Mouse (Mus musculus): Measurements from ENCODE around the gene Aip.

Gene Aip

GRCm38 (mm10) chr19:4113186-4113805 lies 12.4 kb downstream of the Aip start:
- no peak for DNase-seq (ENCODE audit: low spot score)

DNA sequence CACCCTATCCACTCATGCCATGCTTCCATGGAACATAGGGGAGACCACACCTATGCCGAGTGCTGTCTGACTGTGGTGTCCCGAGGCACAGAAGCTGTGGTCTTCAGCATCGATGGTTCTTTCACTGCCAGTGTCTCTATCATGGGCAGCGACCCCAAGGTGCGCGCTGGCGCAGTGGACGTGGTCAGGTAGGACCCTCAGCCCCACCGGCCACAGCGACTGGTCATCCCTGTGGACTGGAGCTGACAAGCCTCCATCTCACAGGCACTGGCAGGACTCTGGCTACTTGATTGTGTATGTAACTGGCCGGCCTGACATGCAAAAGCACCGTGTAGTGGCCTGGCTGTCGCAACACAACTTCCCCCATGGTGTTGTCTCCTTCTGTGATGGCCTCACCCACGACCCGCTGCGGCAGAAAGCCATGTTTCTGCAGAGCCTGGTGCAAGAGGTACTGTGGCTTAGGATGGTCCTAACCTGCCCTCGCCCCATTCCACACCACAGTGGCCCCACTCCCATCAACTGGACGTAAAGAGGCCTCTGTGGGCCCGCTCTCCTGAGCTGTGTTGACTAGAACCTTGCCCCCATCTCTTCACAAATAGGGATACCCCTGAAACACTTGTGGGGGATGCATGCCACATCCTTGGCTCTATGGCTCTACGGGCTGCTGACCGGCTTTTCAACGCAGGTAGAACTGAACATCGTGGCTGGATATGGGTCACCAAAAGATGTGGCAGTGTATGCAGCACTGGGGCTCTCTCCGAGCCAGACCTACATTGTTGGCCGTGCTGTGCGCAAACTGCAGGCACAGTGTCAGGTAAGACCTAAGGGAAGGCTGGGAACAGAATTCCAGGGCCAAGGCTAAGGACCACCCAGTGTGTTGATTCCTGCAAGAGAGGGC lies 13.3 kb downstream of the Aip start:
- no peak for DNase-seq (ENCODE audit: low spot score)

GRCm38 (mm10) chr19:4108535-4108934 lies 17.1 kb downstream of the Aip start:
- DNase-seq (ENCODE audit: low spot score): no peak

GRCm38 (mm10) chr19:4106654-4107053 lies 19.0 kb downstream of the Aip start:
- DNase-seq (ENCODE audit: low spot score): no peak

- no peak for DNase-seq (ENCODE audit: low spot score)
These were observed 20.9 kb downstream of the Aip start for GRCm38 (mm10) chr19:4104675-4105194.

GRCm38 (mm10) chr19:4103792-4104191 lies 21.9 kb downstream of the Aip start:
- no peak for DNase-seq (ENCODE audit: low spot score)

DNA sequence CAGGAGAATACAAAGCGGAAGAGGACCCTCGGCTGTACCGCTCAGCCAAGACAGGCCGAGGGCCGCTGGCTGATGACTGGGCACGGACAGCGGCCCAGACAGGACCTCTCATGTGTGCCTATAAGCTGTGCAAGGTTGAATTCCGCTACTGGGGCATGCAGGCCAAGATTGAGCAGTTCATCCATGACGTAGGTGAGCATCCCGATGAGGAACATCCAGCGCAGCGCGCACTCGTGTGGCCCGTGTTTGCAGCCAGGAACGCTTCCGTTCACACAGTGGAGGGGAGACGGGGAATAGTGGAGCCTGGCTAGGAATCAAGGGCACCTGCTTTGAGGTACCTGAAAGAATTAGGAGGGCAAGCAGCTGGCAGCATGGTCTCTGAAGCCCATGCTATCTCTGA lies 22.4 kb downstream of the Aip start:
- DNase-seq (ENCODE audit: low spot score): no peak

- no peak for DNase-seq (ENCODE audit: low spot score)
These were observed 23.0 kb downstream of the Aip start for GRCm38 (mm10) chr19:4102626-4103025.

- DNase-seq (ENCODE audit: low spot score): no peak
These were observed 23.6 kb downstream of the Aip start for GRCm38 (mm10) chr19:4102049-4102448.

GRCm38 (mm10) chr19:4101466-4101865 lies 24.2 kb downstream of the Aip start:
- no peak for DNase-seq (ENCODE audit: low spot score)

DNA sequence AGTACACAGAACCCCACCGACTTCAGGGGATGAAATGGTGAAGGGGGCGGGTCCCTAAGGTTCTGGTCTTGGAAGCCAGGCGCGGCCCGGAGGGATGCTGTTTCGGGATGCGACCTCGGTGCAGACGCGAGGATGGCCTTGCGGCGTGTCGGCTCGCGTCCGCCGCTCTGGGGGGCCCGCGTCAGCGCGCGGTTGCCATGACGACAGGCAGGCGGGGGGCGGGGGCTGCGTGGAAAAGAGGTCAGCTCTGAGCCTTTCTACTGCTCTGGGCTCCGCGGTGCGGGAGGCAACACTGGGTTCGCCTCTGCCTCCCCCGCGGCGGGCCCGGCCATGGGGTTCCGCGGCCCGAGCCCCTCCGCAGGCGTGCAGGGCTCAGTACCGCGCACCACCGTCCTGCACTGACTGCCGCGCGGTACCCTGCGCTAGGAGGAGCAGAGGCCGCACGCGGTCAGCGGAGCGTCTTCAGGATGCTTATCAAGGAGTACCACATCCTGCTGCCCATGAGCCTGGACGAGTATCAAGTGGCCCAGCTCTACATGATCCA lies 24.9 kb downstream of the Aip start:
- no peak for DNase-seq (ENCODE audit: low spot score)

DNA sequence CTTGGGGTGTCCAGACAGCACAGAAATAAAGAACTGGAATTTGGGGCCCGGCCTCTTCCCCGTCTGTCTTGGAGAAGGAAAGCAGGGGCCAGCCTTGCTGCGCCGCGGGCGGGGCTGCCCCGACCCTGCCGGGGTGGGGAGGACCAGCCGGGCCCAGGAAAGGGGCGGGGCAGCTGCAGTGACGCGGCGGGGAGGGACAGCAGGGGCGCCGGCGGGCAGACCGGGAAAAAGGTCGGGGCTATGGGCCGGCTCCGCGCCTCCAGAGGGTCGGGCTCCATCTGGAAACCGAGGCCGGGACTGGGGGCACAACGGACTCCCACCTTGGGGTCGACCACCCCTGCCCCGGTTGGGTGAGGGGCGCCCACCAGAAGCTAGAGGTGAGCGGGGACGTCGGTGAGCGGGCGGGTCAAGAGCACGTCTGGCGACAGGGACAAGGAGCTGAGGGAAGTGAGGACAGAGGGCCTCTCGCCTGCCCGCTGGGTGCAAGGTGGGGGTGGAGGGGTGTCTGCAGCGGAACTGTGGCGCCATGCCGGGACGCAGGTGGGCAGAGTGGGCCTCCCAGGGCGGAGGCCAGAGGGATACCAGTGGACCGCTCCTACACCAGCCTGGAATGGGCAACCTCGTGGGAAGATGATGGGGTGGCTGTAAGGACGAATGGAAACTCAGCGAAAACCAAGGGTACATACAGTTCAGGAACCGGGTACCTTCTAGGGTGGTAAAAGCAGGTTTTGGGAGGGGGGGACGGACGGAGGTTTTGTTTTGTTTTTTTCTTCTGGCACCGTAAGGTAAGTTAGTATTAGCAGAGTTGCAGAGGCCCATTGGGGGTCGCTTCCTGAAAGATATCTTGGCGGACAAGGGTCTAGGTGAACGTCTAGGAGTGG lies 25.6 kb downstream of the Aip start, which contains the start of gene Pitpnm1:
TSS of gene Pitpnm1 (plus strand) at position 162 of the 881 bp plus-strand sequence.
- DNase-seq (ENCODE audit: low spot score): no peak

- DNase-seq (ENCODE audit: low spot score): peak; percentile 95
These were observed 26.6 kb downstream of the Aip start for GRCm38 (mm10) chr19:4099056-4099455.

- DNase-seq (ENCODE audit: low spot score): no peak
These were observed 27.2 kb downstream of the Aip start for GRCm38 (mm10) chr19:4098426-4098825.

GRCm38 (mm10) chr19:4097441-4097825 lies 28.2 kb downstream of the Aip start:
- peak; percentile 88 for DNase-seq (ENCODE audit: low spot score)

DNA sequence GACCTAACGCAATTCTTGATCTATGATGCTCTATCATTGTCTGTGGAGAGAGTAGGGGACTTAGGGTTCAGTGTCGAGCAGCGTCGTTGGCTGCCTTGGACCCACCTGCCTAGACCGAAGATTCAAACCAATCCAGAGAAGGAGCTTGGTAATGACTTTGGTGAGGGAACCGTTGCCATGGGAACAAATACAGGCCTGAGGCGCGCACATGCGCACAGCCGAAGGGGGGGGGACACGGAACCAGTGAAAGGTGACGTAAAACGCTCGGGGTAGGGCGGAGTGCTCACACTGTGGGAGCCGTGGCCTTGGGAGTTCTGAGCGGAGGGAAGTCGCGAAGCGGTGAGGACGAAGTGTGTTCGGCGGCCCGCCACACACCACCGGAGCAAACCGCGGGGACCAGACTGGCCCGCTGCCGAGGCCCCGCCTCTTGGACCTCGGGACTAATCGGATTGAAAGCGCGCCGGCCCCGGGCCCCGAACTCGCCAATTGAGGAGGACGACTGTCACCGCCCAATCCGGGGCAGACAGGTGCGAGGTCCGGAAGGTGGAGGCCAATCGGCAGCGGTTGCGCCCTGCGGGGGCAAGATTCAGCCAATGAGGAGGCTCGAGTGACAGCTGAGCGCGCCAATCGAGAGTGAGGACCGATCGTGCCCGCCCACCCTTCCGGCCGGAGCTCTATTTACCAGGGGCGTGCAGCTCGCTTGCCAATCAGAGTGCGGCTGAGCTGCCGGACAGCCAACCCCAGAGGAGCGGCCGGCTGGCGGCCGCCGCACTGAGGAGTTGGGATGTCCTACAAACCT lies 28.8 kb downstream of the Aip start, which contains the start of gene Cdk2ap2:
TSS of gene Cdk2ap2 (plus strand) at position 541 of the 799 bp plus-strand sequence.
- DNase-seq (ENCODE audit: low spot score): peak; percentile 98

GRCm38 (mm10) chr19:4095802-4096201 lies 29.9 kb downstream of the Aip start:
- DNase-seq (ENCODE audit: low spot score): no peak

DNA sequence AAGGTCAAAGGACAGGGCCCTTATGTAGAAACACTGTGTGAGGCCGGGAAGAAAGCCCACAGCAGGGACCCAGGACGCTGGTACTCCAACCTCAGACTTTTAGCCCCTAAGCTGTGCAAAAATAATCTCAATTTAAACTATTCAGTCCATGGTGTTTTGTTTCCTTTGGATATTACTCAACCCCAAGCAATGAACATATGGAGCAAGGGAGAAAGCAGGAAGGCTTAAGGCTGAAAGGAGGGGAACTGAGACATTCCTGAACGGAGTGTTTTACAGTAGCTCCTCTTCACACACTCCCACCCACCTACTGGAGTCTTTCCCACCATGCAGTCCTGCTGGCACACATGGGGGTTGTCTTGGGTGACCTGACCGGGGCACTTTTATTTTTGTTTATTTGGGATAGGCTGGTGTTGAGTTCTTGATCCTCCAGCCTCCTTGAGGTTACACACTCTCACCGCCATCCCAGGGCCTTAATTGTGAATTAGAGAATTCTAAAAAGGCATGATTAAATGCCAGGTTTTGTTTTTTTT lies 30.8 kb downstream of the Aip start:
- no peak for DNase-seq (ENCODE audit: low spot score)

DNA sequence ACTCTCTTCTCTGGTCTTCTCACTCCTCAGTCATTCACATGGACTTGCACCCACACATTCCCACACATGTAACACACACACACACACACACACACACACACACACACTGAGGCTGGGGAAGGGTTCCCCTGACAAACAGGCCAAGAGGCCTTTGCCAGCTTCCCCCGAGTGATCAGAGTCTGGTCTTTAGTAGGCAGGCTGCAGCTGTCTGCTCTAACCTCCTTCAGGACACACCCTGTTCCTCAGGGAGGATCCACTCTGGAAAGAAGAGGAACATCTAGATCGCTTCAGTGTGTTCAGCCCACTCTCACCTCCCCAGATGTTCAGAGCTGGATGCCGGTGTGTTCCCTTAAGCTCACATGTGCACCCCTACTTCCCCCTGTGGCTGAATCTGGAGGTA lies 31.3 kb downstream of the Aip start:
- DNase-seq (ENCODE audit: low spot score): no peak

GRCm38 (mm10) chr19:4093772-4094171 lies 31.9 kb downstream of the Aip start:
- no peak for DNase-seq (ENCODE audit: low spot score)

- no peak for DNase-seq (ENCODE audit: low spot score)
These were observed 32.9 kb downstream of the Aip start for GRCm38 (mm10) chr19:4092750-4093149.

Data from c-Kit-positive CD71-positive TER-119-positive erythroid progenitor cells, embryonic 14.5 days (primary cell).